Mouse (Mus musculus) hindbrain, postnatal 0 days (tissue): Measurements from ENCODE around the gene Cnppd1. TPM values are rescaled to one million over a fixed set of nuclear protein-coding genes. Genes with fewer than 3 reads are reported as not detected.

ENCODE experiments used
- ATAC-seq: fragments of 200-750 bp; cut with Nextera tagmentation; 2 replicates; pipeline ENCODE4 v1.8.0; 2017; ENCODE audit warnings: mild to moderate bottlenecking, moderate TSS enrichment, moderate library complexity
- DNase-seq: peaks from one replicate; pipeline ENCODE4 v3.0.0-alpha.2; 2015; ENCODE audit warnings: low spot score
- H3K27ac ChIP-seq: fragments of 300-500 bp; sonication (generic); 2 replicates; pipeline ENCODE4 v1.5.1; 2014; ENCODE audit warnings: mild to moderate bottlenecking
- H3K27me3 ChIP-seq: fragments of 300-500 bp; sonication (generic); 2 replicates; pipeline ENCODE4 v1.6.1; 2014; ENCODE audit warnings: low read length, mixed read lengths; ENCODE audit not compliant: insufficient read depth
- H3K36me3 ChIP-seq: fragments of 300-500 bp; sonication (generic); 2 replicates; pipeline ENCODE4 v1.6.1; 2014; ENCODE audit warnings: low read length, mixed read lengths; ENCODE audit not compliant: insufficient read depth
- H3K4me1 ChIP-seq: fragments of 300-500 bp; sonication (generic); 2 replicates; pipeline ENCODE4 v1.6.1; 2014; ENCODE audit warnings: antibody characterized with exemption, low read length, mixed read lengths; ENCODE audit not compliant: insufficient read depth
- H3K4me2 ChIP-seq: fragments of 300-500 bp; sonication (generic); 2 replicates; pipeline ENCODE4 v1.6.1; 2014; ENCODE audit warnings: low read depth, mild to moderate bottlenecking, low read length, moderate library complexity, mixed read lengths
- H3K4me3 ChIP-seq: fragments of 300-500 bp; sonication (generic); 2 replicates; pipeline ENCODE4 v1.5.1; 2014; ENCODE audit warnings: low read length
- H3K9ac ChIP-seq: fragments of 300-500 bp; sonication (generic); replicated peaks from 2 replicates; pipeline ENCODE4 v1.6.1; 2014; ENCODE audit warnings: mild to moderate bottlenecking, low read length, moderate library complexity, mixed read lengths
- H3K9me3 ChIP-seq: fragments of 300-500 bp; sonication (generic); 2 replicates; pipeline ENCODE4 v1.6.1; 2016; ENCODE audit warnings: low read length, mixed read lengths
- CTCF ChIP-seq: IDR thresholded peaks from 2 replicates; pipeline ENCODE4 v1.5.1; 2016; ENCODE audit warnings: antibody characterized with exemption, control low read depth, low read depth
- WGBS: fragments of 180-500 bp; shearing (Covaris S2); extraction: QIAGEN DNeasy Blood & Tissue Kit; methylation state at CpG from one replicate; pipeline ENCODE4 v1.1.7; 2014; 5-methylcytosine and 5-hydroxymethylcytosine counted together
- polyA plus RNA-seq: library from polyadenylated mRNA; unstranded; fragments of >200 nt; fragmentation: Nextera tagmentation; extraction: Ambion mirVana; gene quantifications from 2 replicates; pipeline ENCODE4 v1.2.1, GENCODE M21; 2015
- total RNA-seq: library from RNA; depleted of rRNA; stranded (reverse); fragments of >200 nt; gene quantifications from 2 replicates; pipeline ENCODE4 v1.2.3, GENCODE M21; 2014; rRNA removed

Gene Cnppd1
- total and polyA plus RNA-seq, 2 experiments from 2014 or later: 46.3 to 50.0 TPM

DNA sequence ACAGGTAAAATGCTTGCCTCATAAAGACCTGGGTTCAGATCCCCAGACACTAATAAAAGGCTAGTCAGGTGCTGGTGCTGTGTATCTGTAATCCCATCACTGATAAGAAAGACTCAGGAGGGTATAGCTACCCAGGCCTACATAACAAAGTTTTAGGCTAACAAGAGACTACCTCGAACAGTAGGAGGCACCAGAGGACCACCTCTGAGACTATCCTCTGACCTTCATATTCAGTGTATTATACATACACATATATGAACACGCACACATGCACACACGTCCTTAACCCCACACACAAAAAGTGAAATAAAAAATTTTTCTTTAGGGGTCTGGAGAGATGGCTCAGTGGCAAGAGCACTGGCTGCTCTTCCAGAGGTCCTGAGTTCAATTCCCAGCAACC, 20.3 kb downstream of the Cnppd1 start:
- no peak overlapping the region for H3K4me2 ChIP-seq
- no peaks in the 10 kb centered on the region for H3K36me3 ChIP-seq
- no peak for DNase-seq
- no peak overlapping the region for H3K9ac ChIP-seq
- ATAC-seq: no peak
- no peak for TF ChIP-seq CTCF
- 85% methylated on average over 3 of the region's 3 CpGs for WGBS
- no peak overlapping the region for H3K4me3 ChIP-seq
- no peaks in the 10 kb centered on the region for H3K9me3 ChIP-seq
- no peaks in the 10 kb centered on the region; the same call in 1 of the 2 replicates for H3K4me1 ChIP-seq
- no peaks in the 10 kb centered on the region for H3K27me3 ChIP-seq
- H3K27ac ChIP-seq: no peak overlapping the region

Other genes with a start within 250 kb of the Cnppd1 start
- 2.0 TPM in 1 of 2 replicates, not detected in the other for gene Cryba2, start 249.6 kb downstream of the Cnppd1 start, total RNA-seq
- gene Cryba2, start 249.6 kb downstream of the Cnppd1 start, polyA plus RNA-seq: 1.6 and 1.7 TPM in 2 replicates
- gene Cfap65, start 207.1 kb downstream of the Cnppd1 start, total RNA-seq: 2.7 and 4.7 TPM in 2 replicates
- gene Cfap65, start 207.1 kb downstream of the Cnppd1 start, polyA plus RNA-seq: 1.1 and 1.3 TPM in 2 replicates
- 0.18 and 0.31 TPM in 2 replicates for gene Ihh, start 191.0 kb downstream of the Cnppd1 start, total RNA-seq
- 0.11 and 0.25 TPM in 2 replicates for gene Ihh, start 191.0 kb downstream of the Cnppd1 start, polyA plus RNA-seq
- gene Nhej1, start 17.5 kb downstream of the Cnppd1 start, total RNA-seq: 4.4 and 7.8 TPM in 2 replicates
- gene Nhej1, start 17.5 kb downstream of the Cnppd1 start, polyA plus RNA-seq: 5.2 and 5.8 TPM in 2 replicates
- not detected in 2 replicates for gene Slc23a3, start 8.8 kb downstream of the Cnppd1 start, total RNA-seq
- gene Slc23a3, start 8.8 kb downstream of the Cnppd1 start, polyA plus RNA-seq: not detected in 2 replicates
- 240 and 274 TPM in 2 replicates for gene Retreg2, start 67 bp upstream of the Cnppd1 start, total RNA-seq
- gene Retreg2, start 67 bp upstream of the Cnppd1 start, polyA plus RNA-seq: 124 and 137 TPM in 2 replicates
- gene Zfand2b, start 25.9 kb upstream of the Cnppd1 start, total RNA-seq: 35.9 and 49.5 TPM in 2 replicates
- 45.0 and 47.3 TPM in 2 replicates for gene Zfand2b, start 25.9 kb upstream of the Cnppd1 start, polyA plus RNA-seq
- gene Abcb6, start 37.7 kb upstream of the Cnppd1 start, total RNA-seq: 51.5 and 52.0 TPM in 2 replicates
- 40.4 and 45.9 TPM in 2 replicates for gene Abcb6, start 37.7 kb upstream of the Cnppd1 start, polyA plus RNA-seq
- gene Ankzf1, start 49.4 kb upstream of the Cnppd1 start, total RNA-seq: 17.9 and 30.2 TPM in 2 replicates
- gene Ankzf1, start 49.4 kb upstream of the Cnppd1 start, polyA plus RNA-seq: 14.1 and 17.0 TPM in 2 replicates
- gene Atg9a, start 49.5 kb upstream of the Cnppd1 start, total RNA-seq: 132 and 155 TPM in 2 replicates
- 60.3 and 62.8 TPM in 2 replicates for gene Atg9a, start 49.5 kb upstream of the Cnppd1 start, polyA plus RNA-seq
- gene Glb1l, start 68.1 kb upstream of the Cnppd1 start, total RNA-seq: 14.8 and 15.3 TPM in 2 replicates
- 15.5 TPM in 2 replicates for gene Glb1l, start 68.1 kb upstream of the Cnppd1 start, polyA plus RNA-seq
- gene Stk16, start 68.1 kb upstream of the Cnppd1 start, total RNA-seq: 84.8 and 105 TPM in 2 replicates
- 103 and 112 TPM in 2 replicates for gene Stk16, start 68.1 kb upstream of the Cnppd1 start, polyA plus RNA-seq
- gene Tuba4a, start 77.2 kb upstream of the Cnppd1 start, total RNA-seq: 180 and 235 TPM in 2 replicates
- 155 and 163 TPM in 2 replicates for gene Tuba4a, start 77.2 kb upstream of the Cnppd1 start, polyA plus RNA-seq
- gene A630095N17Rik, start 89.4 kb upstream of the Cnppd1 start, total RNA-seq: not detected in 2 replicates
- gene A630095N17Rik, start 89.4 kb upstream of the Cnppd1 start, polyA plus RNA-seq: 0.29 and 0.31 TPM in 2 replicates
- 33.3 and 48.0 TPM in 2 replicates for gene Dnajb2, start 93.7 kb upstream of the Cnppd1 start, total RNA-seq
- 62.6 and 64.5 TPM in 2 replicates for gene Dnajb2, start 93.7 kb upstream of the Cnppd1 start, polyA plus RNA-seq
- gene Ptprn, start 121.8 kb upstream of the Cnppd1 start, total RNA-seq: 120 and 132 TPM in 2 replicates
- gene Ptprn, start 121.8 kb upstream of the Cnppd1 start, polyA plus RNA-seq: 46.0 and 48.3 TPM in 2 replicates
- 257 and 298 TPM in 2 replicates for gene Resp18, start 135.7 kb upstream of the Cnppd1 start, total RNA-seq
- gene Resp18, start 135.7 kb upstream of the Cnppd1 start, polyA plus RNA-seq: 394 and 396 TPM in 2 replicates
- gene Dnpep, start 175.3 kb upstream of the Cnppd1 start, total RNA-seq: 143 and 175 TPM in 2 replicates
- gene Dnpep, start 175.3 kb upstream of the Cnppd1 start, polyA plus RNA-seq: 120 and 131 TPM in 2 replicates
- 2.6 and 6.9 TPM in 2 replicates for gene Des, start 217.6 kb upstream of the Cnppd1 start, total RNA-seq
- gene Des, start 217.6 kb upstream of the Cnppd1 start, polyA plus RNA-seq: 1.2 and 1.6 TPM in 2 replicates
- gene Speg, start 232.6 kb upstream of the Cnppd1 start, total RNA-seq: 50.4 and 52.7 TPM in 2 replicates
- 19.2 and 19.9 TPM in 2 replicates for gene Speg, start 232.6 kb upstream of the Cnppd1 start, polyA plus RNA-seq